Mouse (Mus musculus) brain, embryonic 14.5 days (tissue): Measurements from ENCODE around the gene Bclaf3.

Experiments used
- CTCF ChIP-seq: fragments of 200-500 bp; IDR thresholded peaks from 2 replicates; pipeline ENCODE4 v1.5.1; 2012; ENCODE audit warnings: inconsistent platforms, mild to moderate bottlenecking, moderate library complexity, borderline replicate concordance; ENCODE audit not compliant: insufficient read depth, insufficient read length; ENCODE audit errors: extremely low read depth
- POLR2A ChIP-seq: fragments of 200-500 bp; IDR thresholded peaks from 2 replicates; pipeline ENCODE4 v1.6.1; 2012; ENCODE audit warnings: mild to moderate bottlenecking, inconsistent platforms, borderline replicate concordance; ENCODE audit not compliant: poor library complexity, insufficient read depth, insufficient read length, severe bottlenecking; ENCODE audit errors: extremely low read depth

DNA sequence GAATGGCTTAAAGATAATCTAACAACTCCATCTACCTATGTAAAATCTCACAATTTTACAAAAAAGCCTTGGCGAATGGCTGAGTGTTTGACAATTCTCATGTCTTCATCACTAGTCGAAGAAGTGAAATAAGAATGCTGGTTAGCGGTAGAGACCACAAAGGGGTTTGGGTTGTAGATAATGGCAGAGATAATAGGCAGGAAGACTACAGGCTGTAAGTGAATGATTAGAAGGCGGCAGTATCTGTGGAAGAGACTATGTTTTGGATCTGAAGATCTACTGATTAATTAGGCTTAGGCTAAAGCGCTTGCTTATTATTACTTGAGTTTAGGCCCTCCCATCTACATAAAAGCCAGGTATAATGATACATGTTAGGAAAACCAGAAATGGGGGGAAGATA is 20.6 kb downstream of the Bclaf3 start:
- TF ChIP-seq POLR2A (no peak), CTCF (no peak)
